13 mouse cellular contexts compared by ENCODE assay signal in the genomic region with DNA sequence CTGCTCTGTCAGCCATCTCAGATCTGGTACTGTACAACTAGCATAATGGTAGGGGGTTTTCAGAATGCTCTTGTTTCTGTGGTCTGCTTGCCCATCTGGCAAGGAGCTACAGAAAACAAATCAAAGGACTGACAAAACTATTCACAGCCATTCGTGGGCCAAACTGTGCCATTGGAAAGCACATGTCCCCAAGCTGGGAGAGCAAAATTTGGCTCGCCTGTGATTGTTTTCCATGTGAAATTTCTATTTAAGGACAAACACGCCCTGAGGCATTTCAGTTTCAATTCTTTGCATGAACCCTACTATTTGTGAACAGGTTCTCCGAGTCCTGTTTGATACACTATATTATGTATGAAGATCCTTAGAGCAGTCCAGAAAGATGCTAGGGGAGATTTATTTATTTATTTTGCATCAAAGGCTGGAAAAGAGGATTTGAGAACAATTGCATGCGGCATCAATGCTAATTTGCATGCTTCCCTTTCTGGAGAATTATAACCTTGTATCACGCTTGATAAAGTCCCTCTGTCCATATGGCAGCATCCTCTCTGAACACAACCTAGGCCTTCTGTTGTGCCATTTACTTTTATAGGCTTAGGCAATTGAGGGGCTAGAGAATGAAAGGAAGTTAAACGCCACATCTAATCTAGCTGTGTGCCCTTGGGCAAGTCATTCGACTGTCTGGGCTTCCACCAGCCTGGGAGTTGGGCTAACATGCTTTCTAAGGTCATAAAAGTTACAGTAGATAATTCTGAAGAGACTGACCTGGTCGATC.
DNase-seq lines count a peak whose midpoint lies in the region; ATAC-seq and TF ChIP-seq lines count a peak whose summit lies in the region.
"Had no signal": no experiment of that assay in that cellular context is flagged by ENCODE, and none has a peak within 500 bp of the region (broad histone marks: within the 10 kb centered on the region; RNA-seq: fewer than 3 reads in every experiment).

No protein-coding gene starts in this region.

- peak; percentile 31 for DNase-seq in cerebellum, adult 9-10 months
- DNase-seq in cerebellum, adult 8-10 months, result no peak
- peak; percentile 52 for DNase-seq in hindbrain, postnatal 0 days (ENCODE audit: low spot score)
- no peak for DNase-seq in hindbrain, embryonic 14.5 days (ENCODE audit: low spot score)
- peak; percentile 54 for DNase-seq in midbrain, embryonic 11.5 days (ENCODE audit: low spot score, missing footprints)
- DNase-seq in midbrain, embryonic 10.5 days (ENCODE audit: low spot score), result no peak
- DNase-seq in natural killer cell, adult 2 months (ENCODE audit: low spot score in 2 of 2), result no peak
- DNase-seq in embryo, embryonic 11 days, result no peak
- DNase-seq: adrenal gland, adult 2 months; gastrocnemius, postnatal 36 days; liver, postnatal 0 days; right cerebral cortex, adult 18-20 months had no signal

- peak overlapping the region; percentile 59; the same call in 1 of the 2 replicates for H3K27ac ChIP-seq in hindbrain, postnatal 0 days
- H3K27ac ChIP-seq in hindbrain, embryonic 14.5 days, result no peak overlapping the region
- no peak overlapping the region for H3K27ac ChIP-seq in midbrain, embryonic 11.5 days (ENCODE audit: low read depth, low read length)
- no peak overlapping the region for H3K27ac ChIP-seq in midbrain, embryonic 10.5 days (replicated peaks)
- H3K27ac ChIP-seq: limb, embryonic 13.5 days had no signal

- H3K36me3 ChIP-seq in hindbrain, postnatal 0 days (ENCODE audit: insufficient read depth, low read length), result no peaks in the 10 kb centered on the region
- no peaks in the 10 kb centered on the region for H3K36me3 ChIP-seq in hindbrain, embryonic 14.5 days (replicated peaks; ENCODE audit: control insufficient read depth, insufficient read depth)
- H3K36me3 ChIP-seq in midbrain, embryonic 11.5 days (ENCODE audit: control insufficient read depth, insufficient read depth, low read length), result no peaks in the 10 kb centered on the region
- no peaks in the 10 kb centered on the region for H3K36me3 ChIP-seq in midbrain, embryonic 10.5 days
- H3K36me3 ChIP-seq: limb, embryonic 13.5 days had no signal

- H3K4me3 ChIP-seq in hindbrain, postnatal 0 days (ENCODE audit: low read length), result no peak overlapping the region
- no peak overlapping the region for H3K4me3 ChIP-seq in hindbrain, embryonic 14.5 days (replicated peaks; ENCODE audit: low read length)
- no peak overlapping the region for H3K4me3 ChIP-seq in midbrain, embryonic 11.5 days (ENCODE audit: low read depth, low read length)
- H3K4me3 ChIP-seq in midbrain, embryonic 10.5 days, result no peak overlapping the region
- H3K4me3 ChIP-seq: limb, embryonic 13.5 days had no signal

- no peak for TF ChIP-seq CTCF in hindbrain, postnatal 0 days (IDR thresholded peaks at IDR 0.05; ENCODE audit: low read depth)

- no peaks in the 10 kb centered on the region for H3K27me3 ChIP-seq in hindbrain, postnatal 0 days (ENCODE audit: insufficient read depth, low read length)
- no peaks in the 10 kb centered on the region for H3K27me3 ChIP-seq in hindbrain, embryonic 14.5 days (ENCODE audit: control insufficient read depth, insufficient read depth, low read length)
- H3K27me3 ChIP-seq in midbrain, embryonic 11.5 days (ENCODE audit: control insufficient read depth, insufficient read depth, low read length), result no peaks in the 10 kb centered on the region
- no peaks in the 10 kb centered on the region for H3K27me3 ChIP-seq in midbrain, embryonic 10.5 days (ENCODE audit: low read depth, poor library complexity, severe bottlenecking)
- H3K27me3 ChIP-seq: limb, embryonic 13.5 days had no signal

- 54% methylated on average over 9 of the region's 9 CpGs for WGBS in hindbrain, postnatal 0 days
- 65% methylated on average over 9 of the region's 9 CpGs for WGBS in hindbrain, embryonic 14.5 days
- WGBS in midbrain, embryonic 11.5 days, result 74% methylated on average over 9 of the region's 9 CpGs
- WGBS in midbrain, embryonic 10.5 days, result 87% methylated on average over 9 of the region's 9 CpGs

- no peaks in the 10 kb centered on the region for H3K9me3 ChIP-seq in hindbrain, postnatal 0 days (ENCODE audit: low read length)
- no peaks in the 10 kb centered on the region for H3K9me3 ChIP-seq in hindbrain, embryonic 14.5 days (ENCODE audit: control insufficient read depth, low read length)
- H3K9me3 ChIP-seq in midbrain, embryonic 11.5 days (ENCODE audit: control insufficient read depth, low read length), result no peaks in the 10 kb centered on the region
- H3K9me3 ChIP-seq in midbrain, embryonic 10.5 days (replicated peaks), result no peaks in the 10 kb centered on the region
- H3K9me3 ChIP-seq: limb, embryonic 13.5 days had no signal

- H3K9ac ChIP-seq in hindbrain, postnatal 0 days (replicated peaks; ENCODE audit: low read length), result no peak overlapping the region
- no peak overlapping the region for H3K9ac ChIP-seq in hindbrain, embryonic 14.5 days
- H3K9ac ChIP-seq in midbrain, embryonic 11.5 days (ENCODE audit: low read length), result no peak overlapping the region
- H3K9ac ChIP-seq: limb, embryonic 13.5 days; liver, postnatal 0 days had no signal

- H3K4me2 ChIP-seq in hindbrain, postnatal 0 days (ENCODE audit: low read depth, low read length), result no peak overlapping the region
- no peak overlapping the region for H3K4me2 ChIP-seq in hindbrain, embryonic 14.5 days (replicated peaks)
- H3K4me2 ChIP-seq in midbrain, embryonic 11.5 days, result no peak overlapping the region
- H3K4me2 ChIP-seq: limb, embryonic 13.5 days had no signal

- H3K4me1 ChIP-seq in hindbrain, postnatal 0 days (ENCODE audit: insufficient read depth, low read length), result no peaks in the 10 kb centered on the region
- H3K4me1 ChIP-seq in hindbrain, embryonic 14.5 days (replicated peaks; ENCODE audit: control insufficient read depth, insufficient read depth, low read length), result no peaks in the 10 kb centered on the region
- H3K4me1 ChIP-seq in midbrain, embryonic 11.5 days (ENCODE audit: control insufficient read depth, insufficient read depth, low read length), result no peaks in the 10 kb centered on the region; the same call in 1 of the 2 replicates
- H3K4me1 ChIP-seq in midbrain, embryonic 10.5 days, result peaks cover 3% of the 10 kb centered on the region; the same call in 1 of the 2 replicates
- H3K4me1 ChIP-seq: limb, embryonic 13.5 days had no signal

- 0 out of 2 replicates have a peak, but pooled peaks have one; percentile 22 for ATAC-seq in hindbrain, postnatal 0 days
- ATAC-seq in hindbrain, embryonic 14.5 days (ENCODE audit: low FRiP score), result no peak
- no peak for ATAC-seq in midbrain, embryonic 11.5 days (ENCODE audit: low FRiP score)
- ATAC-seq: liver, postnatal 0 days had no signal

Comparison
In these comparisons a context has a peak if more than half of its experiments do, and no peak if none do; other contexts are left out.
1. DNase-seq: peak in cerebellum, adult 9-10 months (single experiment), hindbrain, postnatal 0 days (single experiment) and midbrain, embryonic 11.5 days (single experiment); none in cerebellum, adult 8-10 months (single experiment), hindbrain, embryonic 14.5 days (single experiment), midbrain, embryonic 10.5 days (single experiment), natural killer cell, adult 2 months (0 of 2) and embryo, embryonic 11 days (single experiment).